Mouse (Mus musculus): ENCODE measurements around the gene Spty2d1. TPM values are rescaled to one million over a fixed set of nuclear protein-coding genes. Genes with fewer than 3 reads are reported as not detected.
A peak's percentile ranks its signal among the peaks of the same experiment; 100 is the strongest.

Spty2d1 gene
- polyA plus RNA-seq, 1 experiment: 3.6 TPM

DNA sequence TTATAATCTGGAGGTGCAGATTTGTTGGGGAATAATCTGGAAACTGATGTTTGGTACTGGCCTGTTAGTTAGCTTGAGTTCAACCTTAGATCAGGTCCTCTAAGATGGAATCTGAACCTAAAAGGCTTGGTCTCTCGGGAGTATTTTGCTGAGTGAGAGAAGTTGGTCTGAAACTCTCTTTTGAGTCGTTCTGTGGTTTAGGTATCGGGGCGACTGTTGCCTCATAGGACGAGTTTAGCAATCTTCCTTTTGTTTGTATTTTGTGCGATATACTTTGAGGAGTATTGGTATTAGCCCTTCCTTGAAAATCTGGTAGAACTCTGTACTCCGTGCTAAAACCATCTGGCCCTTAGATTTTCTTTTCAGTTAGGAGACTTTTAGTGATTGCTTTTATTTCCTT is 44.1 kb downstream of the Spty2d1 start:
- no peaks in the 10 kb centered on the region for H3K27me3 ChIP-seq (ENCODE audit: control insufficient read depth, insufficient read depth, low read length)
- H3K4me1 ChIP-seq (ENCODE audit: control insufficient read depth, insufficient read depth, insufficient read length, low read length): peaks cover 3% of the 10 kb centered on the region
- 74% methylated on average over 7 of the region's 7 CpGs for WGBS
- H3K36me3 ChIP-seq (ENCODE audit: control insufficient read depth, insufficient read depth, low read length): no peaks in the 10 kb centered on the region
- no peak overlapping the region for H3K4me3 ChIP-seq (ENCODE audit: low read depth, low read length)
- no peak overlapping the region for H3K27ac ChIP-seq (ENCODE audit: insufficient read depth, low read depth, low read length)
- TF ChIP-seq POLR2A (IDR thresholded peaks at IDR 0.05; ENCODE audit: low read depth, low read length): no peak
- no peak for TF ChIP-seq CTCF (IDR thresholded peaks at IDR 0.05; ENCODE audit: extremely low read depth, insufficient read length, insufficient replicate concordance, low read depth, low read length)

DNA sequence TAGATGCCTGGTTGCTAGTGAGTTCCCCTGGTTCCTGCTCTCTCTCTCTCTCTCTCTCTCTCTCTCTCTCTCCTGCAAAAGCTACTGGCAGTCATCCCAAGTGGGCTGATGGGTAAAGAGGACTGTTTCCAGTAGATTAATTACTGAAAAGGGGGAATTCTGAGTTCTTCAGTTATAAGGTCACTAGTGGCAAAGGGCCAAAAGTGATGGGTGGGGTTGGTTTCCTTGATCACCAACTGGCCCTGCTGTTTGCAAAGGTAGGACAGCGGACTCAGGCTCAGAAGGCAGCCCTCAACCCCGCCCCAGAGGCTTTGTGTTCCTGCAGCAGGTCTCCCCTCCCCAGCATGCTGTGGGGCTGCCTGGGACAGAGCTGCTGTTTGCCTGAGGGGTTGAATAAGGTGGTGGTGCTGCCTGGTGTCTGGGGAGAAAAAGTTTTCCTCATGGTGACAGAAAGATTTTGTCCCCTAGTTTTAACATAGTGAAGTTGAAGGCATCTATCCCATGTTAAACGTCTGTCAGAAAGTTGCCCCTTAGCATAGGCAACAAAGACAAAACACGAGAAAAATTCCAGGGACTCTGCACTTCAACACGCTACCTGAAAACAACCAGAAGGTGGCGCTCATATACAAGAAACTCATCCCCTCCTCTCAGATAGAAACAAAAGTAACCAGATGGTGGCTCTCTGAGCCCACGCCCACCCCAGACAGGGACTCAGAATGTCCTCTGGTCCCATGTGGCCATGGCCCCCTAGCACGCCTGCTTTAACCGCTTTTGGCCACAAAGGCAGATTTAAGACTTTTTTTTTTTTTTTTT is 45.2 kb downstream of the Spty2d1 start:
- 1% methylated on average over 9 of the region's 9 CpGs for WGBS
- no peaks in the 10 kb centered on the region for H3K27me3 ChIP-seq (ENCODE audit: control insufficient read depth, insufficient read depth, low read length)
- no peak overlapping the region for H3K4me3 ChIP-seq (ENCODE audit: low read depth, low read length)
- peaks cover 5% of the 10 kb centered on the region for H3K4me1 ChIP-seq (ENCODE audit: control insufficient read depth, insufficient read depth, insufficient read length, low read length)
- no peak for TF ChIP-seq POLR2A (IDR thresholded peaks at IDR 0.05; ENCODE audit: low read depth, low read length)
- peak; percentile 62; the same call in 1 of the 2 replicates for TF ChIP-seq CTCF (IDR thresholded peaks at IDR 0.05; ENCODE audit: extremely low read depth, insufficient read length, insufficient replicate concordance, low read depth, low read length)
- H3K27ac ChIP-seq (ENCODE audit: insufficient read depth, low read depth, low read length): no peak overlapping the region
- no peaks in the 10 kb centered on the region for H3K36me3 ChIP-seq (ENCODE audit: control insufficient read depth, insufficient read depth, low read length)

DNA sequence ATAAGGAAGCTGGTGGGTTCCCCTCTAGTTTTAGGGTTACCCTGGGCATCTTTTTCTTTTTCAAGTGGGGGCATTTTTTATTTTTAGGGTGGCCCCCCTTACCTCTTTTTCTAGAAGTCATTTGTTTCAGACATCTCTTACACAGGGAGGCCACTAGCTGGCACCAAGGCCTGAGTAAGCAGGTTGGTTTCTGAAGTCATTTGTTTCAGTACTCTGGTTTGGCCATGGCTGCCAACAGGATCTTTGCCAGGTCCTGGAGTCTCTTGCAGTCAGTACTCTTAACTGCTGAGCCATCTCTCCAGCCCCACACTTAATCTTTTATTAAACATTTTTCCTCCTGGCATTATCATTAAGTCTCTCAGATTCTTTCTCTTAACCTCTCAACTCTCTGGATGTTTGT is 46.1 kb downstream of the Spty2d1 start:
- Histone ChIP-seq H3K27me3 (ENCODE audit: control insufficient read depth, insufficient read depth, low read length) (no peaks in the 10 kb centered on the region), H3K36me3 (ENCODE audit: control insufficient read depth, insufficient read depth, low read length) (no peaks in the 10 kb centered on the region), H3K27ac (ENCODE audit: insufficient read depth, low read depth, low read length) (no peak overlapping the region), H3K4me1 (ENCODE audit: control insufficient read depth, insufficient read depth, insufficient read length, low read length) (peaks cover 5% of the 10 kb centered on the region), H3K4me3 (ENCODE audit: low read depth, low read length) (no peak overlapping the region)
- TF ChIP-seq POLR2A (IDR thresholded peaks at IDR 0.05; ENCODE audit: low read depth, low read length) (no peak), CTCF (IDR thresholded peaks at IDR 0.05; ENCODE audit: extremely low read depth, insufficient read length, insufficient replicate concordance, low read depth, low read length) (no peak)

GRCm38 (mm10) chr7:46960991-46961390 is 47.2 kb downstream of the Spty2d1 start:
- TF ChIP-seq POLR2A (IDR thresholded peaks at IDR 0.05; ENCODE audit: low read depth, low read length): no peak
- TF ChIP-seq CTCF (IDR thresholded peaks at IDR 0.05; ENCODE audit: extremely low read depth, insufficient read length, insufficient replicate concordance, low read depth, low read length): no peak
- H3K4me3 ChIP-seq (ENCODE audit: low read depth, low read length): no peak overlapping the region
- peaks cover 5% of the 10 kb centered on the region for H3K4me1 ChIP-seq (ENCODE audit: control insufficient read depth, insufficient read depth, insufficient read length, low read length)
- H3K27ac ChIP-seq (ENCODE audit: insufficient read depth, low read depth, low read length): no peak overlapping the region
- no peaks in the 10 kb centered on the region for H3K36me3 ChIP-seq (ENCODE audit: control insufficient read depth, insufficient read depth, low read length)
- WGBS: 7% methylated on average over 3 of the region's 3 CpGs
- H3K27me3 ChIP-seq (ENCODE audit: control insufficient read depth, insufficient read depth, low read length): no peaks in the 10 kb centered on the region

DNA sequence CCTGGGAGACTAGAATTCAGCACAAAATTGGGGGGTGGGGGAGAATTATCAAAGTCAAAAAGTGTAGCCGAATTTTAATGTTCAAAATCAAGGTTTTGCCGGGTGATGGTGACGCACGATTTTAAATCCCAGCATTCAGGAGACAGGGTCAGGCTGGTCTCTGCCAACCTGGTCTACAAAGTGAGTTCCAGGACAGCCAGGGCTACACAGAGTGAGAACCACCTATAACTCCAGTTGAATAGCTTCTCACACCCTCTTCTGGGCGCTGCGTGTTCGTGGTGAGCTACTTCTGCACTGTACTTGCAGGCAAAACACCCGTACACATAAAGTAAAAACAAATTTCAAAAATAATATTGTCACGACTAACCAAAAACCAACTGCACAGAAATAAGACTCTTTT is 49.4 kb downstream of the Spty2d1 start:
- no peak for TF ChIP-seq POLR2A (IDR thresholded peaks at IDR 0.05; ENCODE audit: low read depth, low read length)
- no peak for TF ChIP-seq CTCF (IDR thresholded peaks at IDR 0.05; ENCODE audit: extremely low read depth, insufficient read length, insufficient replicate concordance, low read depth, low read length)
- Histone ChIP-seq H3K27ac (ENCODE audit: insufficient read depth, low read depth, low read length) (no peak overlapping the region), H3K4me3 (ENCODE audit: low read depth, low read length) (0 out of 2 replicates have a peak overlapping the region, but pooled peaks have one; percentile 85), H3K4me1 (ENCODE audit: control insufficient read depth, insufficient read depth, insufficient read length, low read length) (peaks cover 5% of the 10 kb centered on the region), H3K36me3 (ENCODE audit: control insufficient read depth, insufficient read depth, low read length) (0 out of 2 replicates have a peak, but pooled peaks cover 4% of the 10 kb centered on the region), H3K27me3 (ENCODE audit: control insufficient read depth, insufficient read depth, low read length) (no peaks in the 10 kb centered on the region)
- WGBS: 16% methylated on average over 9 of the region's 9 CpGs

DNA sequence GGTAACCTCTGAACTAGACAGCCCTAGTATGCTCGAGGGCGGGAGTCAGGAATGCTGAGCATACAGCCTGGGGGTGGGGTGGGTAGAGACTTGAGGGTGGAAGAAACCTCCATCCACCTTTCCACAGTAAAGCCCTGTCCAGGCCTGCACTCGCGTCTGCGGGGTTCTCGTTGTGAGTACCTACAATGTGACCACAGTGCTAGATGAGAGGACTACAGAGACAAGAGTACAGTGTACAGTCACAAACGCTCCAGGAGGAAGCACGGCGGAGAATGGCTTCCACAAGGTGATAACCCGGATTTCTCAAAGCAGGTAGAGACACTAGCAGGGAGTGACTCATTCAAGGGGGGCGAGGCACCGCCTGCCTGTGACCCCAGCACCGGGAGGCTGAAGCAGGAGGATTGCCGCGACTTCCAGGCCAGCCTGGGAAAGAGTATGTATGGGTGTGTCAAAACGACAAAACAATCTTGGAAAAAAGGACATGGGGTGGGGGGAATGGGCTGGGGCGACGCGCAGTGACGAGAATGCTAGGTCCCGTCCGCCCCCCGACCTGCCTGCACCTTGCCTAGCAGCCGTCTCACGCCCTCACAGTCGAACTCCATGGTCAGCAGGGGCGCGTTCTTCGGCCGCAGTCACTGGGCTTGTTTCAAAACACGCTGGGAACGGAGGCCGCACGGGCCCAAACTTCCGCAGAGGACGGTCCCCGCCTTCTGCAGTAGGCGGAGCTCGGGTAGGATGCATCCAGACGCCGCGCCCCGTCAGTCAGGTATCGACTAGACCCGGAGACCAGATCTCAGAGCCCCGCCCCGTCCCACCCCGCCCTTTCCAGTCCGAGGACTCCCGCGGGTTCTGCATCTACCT is 50.1 kb downstream of the Spty2d1 start, which contains the start of gene Uevld:
Gene Uevld (minus strand): TSS at position 697 of the 861 bp plus-strand sequence.
- peak within 1 kb of the TSS; percentile 15; the same call in 1 of the 2 replicates for H3K27ac ChIP-seq (ENCODE audit: insufficient read depth, low read depth, low read length)
- under 1% methylated on average over 51 of the region's 51 CpGs for WGBS
- TF ChIP-seq POLR2A (IDR thresholded peaks at IDR 0.05; ENCODE audit: low read depth, low read length) (0 out of 2 replicates have a peak, but pooled peaks have one; percentile 6), CTCF (IDR thresholded peaks at IDR 0.05; ENCODE audit: extremely low read depth, insufficient read length, insufficient replicate concordance, low read depth, low read length) (no peak)

More for the DNA sequence above, 50.1 kb downstream of the Spty2d1 start, which contains the start of gene Uevld:
- H3K4me3 ChIP-seq (ENCODE audit: low read depth, low read length): peak within 1 kb of the TSS; percentile 85
- peaks cover 5% of the 10 kb centered on the region for H3K4me1 ChIP-seq (ENCODE audit: control insufficient read depth, insufficient read depth, insufficient read length, low read length)
- peaks cover 9% of the 10 kb centered on the region for H3K36me3 ChIP-seq (ENCODE audit: control insufficient read depth, insufficient read depth, low read length)
- H3K27me3 ChIP-seq (ENCODE audit: control insufficient read depth, insufficient read depth, low read length): no peaks in the 10 kb centered on the region

Other genes with a start within 250 kb of the Spty2d1 start
- gene Hps5, start 212.3 kb downstream of the Spty2d1 start, polyA plus RNA-seq (2012; rRNA removed): 14.4 and 22.7 TPM in 2 replicates
- gene Gtf2h1, start 212.3 kb downstream of the Spty2d1 start, polyA plus RNA-seq (2012; rRNA removed): 3.1 and 5.9 TPM in 2 replicates
- gene Ldha, start 166.9 kb downstream of the Spty2d1 start, polyA plus RNA-seq (2012; rRNA removed): 766 and 1,649 TPM in 2 replicates
- not detected in 2 replicates for gene Ldhc, start 147.2 kb downstream of the Spty2d1 start, polyA plus RNA-seq (2012; rRNA removed)
- 55.5 and 103 TPM in 2 replicates for gene Tsg101, start 88.4 kb downstream of the Spty2d1 start, polyA plus RNA-seq (2012; rRNA removed)
- gene Uevld, start 49.9 kb downstream of the Spty2d1 start, polyA plus RNA-seq (2012; rRNA removed): 0.58 and 0.95 TPM in 2 replicates
- gene Gm9999, start 24.8 kb downstream of the Spty2d1 start, polyA plus RNA-seq (2012; rRNA removed): not detected in 2 replicates
- 41.3 and 385 TPM in 2 replicates for gene Tmem86a, start 42.2 kb upstream of the Spty2d1 start, polyA plus RNA-seq (2012; rRNA removed)
- gene Ptpn5, start 125.3 kb upstream of the Spty2d1 start, polyA plus RNA-seq (2012; rRNA removed): 1.1 and 1.5 TPM in 2 replicates
- gene Mrgpra6, start 196.5 kb upstream of the Spty2d1 start, polyA plus RNA-seq (2012; rRNA removed): not detected in 2 replicates
- not detected in 2 replicates for gene Mrgpra9, start 244.4 kb upstream of the Spty2d1 start, polyA plus RNA-seq (2012; rRNA removed)

All from small intestine, adult 2 months (tissue).